Mouse (Mus musculus): ENCODE measurements around the gene Ppp1r15a. TPM values are rescaled to one million over a fixed set of nuclear protein-coding genes. Genes with fewer than 3 reads are reported as not detected.

The Ppp1r15a gene
- total and polyA plus RNA-seq, 3 experiments = 11.7 to 37.1 (median 13.9) TPM

GRCm38 (mm10) chr7:45522194-45522752, 3.8 kb downstream of the Ppp1r15a start:
- 0 out of 2 replicates have a peak, but pooled peaks have one; percentile 4 for TF ChIP-seq SIN3A (IDR thresholded peaks at IDR 0.05; ENCODE audit: low read length)
- TF ChIP-seq POLR2AphosphoS2 (IDR thresholded peaks at IDR 0.05; ENCODE audit: low read depth, low read length) = peak; percentile 59; the same call in 1 of the 2 replicates
- TF ChIP-seq GABPA (IDR thresholded peaks at IDR 0.05; ENCODE audit: insufficient replicate concordance, low read depth, low read length) = no peak
- TF ChIP-seq RAD21 (IDR thresholded peaks at IDR 0.05; ENCODE audit: low read depth, low read length) = no peak
- 0 out of 2 replicates have a peak, but pooled peaks have one; percentile 7 for TF ChIP-seq ZMIZ1 (IDR thresholded peaks at IDR 0.05; ENCODE audit: low read depth, low read length)
- TF ChIP-seq KAT2A (IDR thresholded peaks at IDR 0.05; ENCODE audit: insufficient replicate concordance, low read length) = no peak
- TF ChIP-seq MAFK (IDR thresholded peaks at IDR 0.05; ENCODE audit: insufficient replicate concordance, low read length) = no peak
- H3K4me2 ChIP-seq (ENCODE audit: insufficient read depth, low read depth, poor library complexity, severe bottlenecking) = 0 out of 2 replicates have a peak overlapping the region, but pooled peaks have one; percentile 18
- in situ Hi-C loops (cut with MboI; ENCODE audit: low pct_ligation_motif_present, low pct_unique_long_range_greater_than_20kb, low sequenced_read_pairs) = loop anchor here (10.0 kb wide), 1 partner anchor 63 kb away; no protein-coding TSS in a partner anchor
- no peak for DNase-seq (ENCODE audit: extremely low read depth)
- dilution Hi-C loops (cut with MboI; ENCODE audit: extremely low pct_ligation_motif_present, extremely low pct_unique_long_range_greater_than_20kb, low sequenced_read_pairs) = no loop called here
- H3K27me3 ChIP-seq (replicated peaks) = no peaks in the 10 kb centered on the region
- peaks cover 19 to 29% of the 10 kb centered on the region in 2 experiments for H3K36me3 ChIP-seq (replicated peaks in 1 of 2; ENCODE audit: control insufficient read depth in 1 of 2, insufficient read depth in 1 of 2, low read length in 1 of 2)
- no peaks in the 10 kb centered on the region for H3K9me3 ChIP-seq (replicated peaks; ENCODE audit: low read length)
- no peak overlapping the region for H3K9ac ChIP-seq (ENCODE audit: insufficient read depth, low read depth)
- H3K4me3 ChIP-seq (replicated peaks in 1 of 3; ENCODE audit: low read depth in 2 of 3, low read length in 2 of 3, poor library complexity in 1 of 3) = no peak overlapping the region
- H3K79me2 ChIP-seq (replicated peaks; ENCODE audit: control insufficient read depth, extremely low read depth, insufficient read depth, poor library complexity, severe bottlenecking) = peaks cover 24% of the 10 kb centered on the region
- peaks cover 7 to 35% of the 10 kb centered on the region in 2 experiments for H3K4me1 ChIP-seq (ENCODE audit: control insufficient read depth in 1 of 2, insufficient read depth in 2 of 2)
- H3K27ac ChIP-seq (ENCODE audit: insufficient read depth, low read depth) = peak overlapping the region; percentile 43; the same call in 1 of the 2 replicates

DNA sequence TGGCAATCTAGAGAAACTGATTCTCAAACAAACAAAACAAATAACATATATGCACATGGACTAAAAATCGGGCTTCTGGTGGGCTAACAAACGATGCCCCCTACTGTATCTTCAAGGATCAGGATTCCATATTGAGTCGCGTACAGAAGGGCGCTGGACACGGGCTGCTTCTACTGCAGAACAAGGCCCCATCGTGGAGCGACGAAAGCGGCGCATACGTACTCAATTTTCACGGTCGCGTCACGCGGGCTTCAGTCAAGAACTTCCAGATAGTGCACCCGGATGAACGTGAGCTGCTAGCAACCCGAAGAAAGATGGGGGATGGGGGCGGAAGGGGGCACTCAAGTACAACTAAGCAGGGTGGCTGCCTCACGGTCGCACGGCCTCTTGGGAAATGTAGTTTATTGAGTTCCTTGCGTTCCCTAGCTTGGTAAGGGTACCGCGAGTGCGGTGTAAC, 4.3 kb downstream of the Ppp1r15a start:
- Histone ChIP-seq H3K4me2 (ENCODE audit: insufficient read depth, low read depth, poor library complexity, severe bottlenecking) (no peak overlapping the region), H3K36me3 (replicated peaks in 1 of 2; ENCODE audit: control insufficient read depth in 1 of 2, insufficient read depth in 1 of 2, low read length in 1 of 2) (peaks cover 19 to 29% of the 10 kb centered on the region in 2 experiments), H3K9me3 (replicated peaks; ENCODE audit: low read length) (no peaks in the 10 kb centered on the region), H3K4me3 (replicated peaks in 1 of 3; ENCODE audit: low read depth in 2 of 3, low read length in 2 of 3, poor library complexity in 1 of 3) (peak overlapping the region; percentile 8 to 48 (median 43)), H3K4me1 (ENCODE audit: control insufficient read depth in 1 of 2, insufficient read depth in 2 of 2) (peaks cover 7 to 33% of the 10 kb centered on the region in 2 experiments), H3K27me3 (replicated peaks) (no peaks in the 10 kb centered on the region), H3K79me2 (replicated peaks; ENCODE audit: control insufficient read depth, extremely low read depth, insufficient read depth, poor library complexity, severe bottlenecking) (peaks cover 24% of the 10 kb centered on the region), H3K27ac (ENCODE audit: insufficient read depth, low read depth) (peak overlapping the region; percentile 43), H3K9ac (ENCODE audit: insufficient read depth, low read depth) (no peak overlapping the region)
- in situ Hi-C loops (cut with MboI; ENCODE audit: low pct_ligation_motif_present, low pct_unique_long_range_greater_than_20kb, low sequenced_read_pairs) (loop anchor here (10.0 kb wide), 1 partner anchor 63 kb away; no protein-coding TSS in a partner anchor), dilution Hi-C loops (cut with MboI; ENCODE audit: extremely low pct_ligation_motif_present, extremely low pct_unique_long_range_greater_than_20kb, low sequenced_read_pairs) (no loop called here)
- peak; percentile 73 for DNase-seq (ENCODE audit: extremely low read depth)
- TF ChIP-seq JUND (conservative IDR thresholded peaks at IDR 0.05; ENCODE audit: low read depth, low read length) (no peak), ETS1 (conservative IDR thresholded peaks at IDR 0.05; ENCODE audit: low read depth, low read length) (no peak), ZKSCAN1 (IDR thresholded peaks at IDR 0.05; ENCODE audit: borderline replicate concordance, low read depth, low read length) (no peak), NELFE (IDR thresholded peaks at IDR 0.05; ENCODE audit: low read depth, low read length) (no peak), TCF12 (IDR thresholded peaks at IDR 0.05; ENCODE audit: low read depth, low read length) (no peak), ZMIZ1 (IDR thresholded peaks at IDR 0.05; ENCODE audit: low read depth, low read length) (no peak), USF2 (conservative IDR thresholded peaks at IDR 0.05; ENCODE audit: low read depth, low read length) (no peak), GABPA (IDR thresholded peaks at IDR 0.05; ENCODE audit: insufficient replicate concordance, low read depth, low read length) (peak; percentile 6; the same call in 1 of the 2 replicates), POLR2A (IDR thresholded peaks at IDR 0.05; ENCODE audit: low read depth, low read length) (peak; percentile 38; the same call in 1 of the 2 replicates), SMC3 (IDR thresholded peaks at IDR 0.05; ENCODE audit: low read depth, low read length) (no peak), E2F4 (IDR thresholded peaks at IDR 0.05; ENCODE audit: insufficient replicate concordance, low read depth, low read length) (no peak), MXI1 (IDR thresholded peaks at IDR 0.05; ENCODE audit: low read depth, low read length) (no peak), HCFC1 (IDR thresholded peaks at IDR 0.05; ENCODE audit: low read depth, low read length) (peak; percentile 94), MYC (IDR thresholded peaks at IDR 0.05; ENCODE audit: low read depth, low read length) (no peak), MAZ (IDR thresholded peaks at IDR 0.05; ENCODE audit: low read depth, low read length) (0 out of 2 replicates have a peak, but pooled peaks have one; percentile 24), JUN (IDR thresholded peaks at IDR 0.05; ENCODE audit: insufficient read depth, low read depth, low read length) (no peak), SIN3A (IDR thresholded peaks at IDR 0.05; ENCODE audit: low read length) (no peak; the same call in 1 of the 2 replicates), ELF1 (IDR thresholded peaks at IDR 0.05; ENCODE audit: low read depth, low read length) (peak; percentile 71; the same call in 1 of the 2 replicates), NRF1 (IDR thresholded peaks at IDR 0.05; ENCODE audit: low read depth, low read length) (peak; percentile 34; the same call in 1 of the 2 replicates), BHLHE40 (IDR thresholded peaks at IDR 0.05; ENCODE audit: low read depth, low read length) (peak; percentile 73), MAX (IDR thresholded peaks at IDR 0.05; ENCODE audit: low read length) (no peak), CHD2 (IDR thresholded peaks at IDR 0.05; ENCODE audit: low read length) (0 out of 2 replicates have a peak, but pooled peaks have one; percentile 28), UBTF (IDR thresholded peaks at IDR 0.05; ENCODE audit: low read depth, low read length) (no peak), USF1 (IDR thresholded peaks at IDR 0.05; ENCODE audit: low read depth, low read length) (no peak), CTCF (conservative IDR thresholded peaks at IDR 0.05 in 1 of 2, IDR thresholded peaks at IDR 0.05 in 1 of 2; ENCODE audit: low read depth in 2 of 2, low read length in 2 of 2) (peak in 1 of 2 experiments; percentile 29; a peak in 1 of 4 replicates), KAT2A (IDR thresholded peaks at IDR 0.05; ENCODE audit: insufficient replicate concordance, low read length) (peak; percentile 82; the same call in 1 of the 2 replicates), TBP (conservative IDR thresholded peaks at IDR 0.05; ENCODE audit: low read depth, low read length) (no peak)

All from CH12.LX (cell line).